Mouse (Mus musculus): Measurements from ENCODE around the gene Prox2.

Gene Prox2

DNA sequence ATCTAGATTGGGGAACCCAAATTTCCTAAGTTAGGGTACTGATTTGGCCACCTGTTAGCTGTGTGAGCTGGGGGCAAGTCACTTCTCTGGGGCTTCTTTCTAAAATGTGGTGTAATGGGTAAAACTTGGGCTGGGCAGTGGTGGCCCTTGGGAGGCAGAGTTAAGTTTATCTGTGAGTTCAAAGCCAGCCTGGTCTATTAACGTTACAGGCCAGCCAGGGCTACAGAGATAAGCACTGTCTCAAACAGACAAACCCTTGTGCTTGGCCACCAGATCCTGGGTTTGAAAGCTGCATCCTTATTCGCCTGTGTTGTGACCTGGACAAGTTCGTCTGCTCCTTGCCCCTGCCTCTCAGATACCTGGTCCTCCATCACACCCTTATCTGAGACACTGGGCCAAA lies 19.4 kb downstream of the Prox2 start:
- DNase-seq = no peak

DNA sequence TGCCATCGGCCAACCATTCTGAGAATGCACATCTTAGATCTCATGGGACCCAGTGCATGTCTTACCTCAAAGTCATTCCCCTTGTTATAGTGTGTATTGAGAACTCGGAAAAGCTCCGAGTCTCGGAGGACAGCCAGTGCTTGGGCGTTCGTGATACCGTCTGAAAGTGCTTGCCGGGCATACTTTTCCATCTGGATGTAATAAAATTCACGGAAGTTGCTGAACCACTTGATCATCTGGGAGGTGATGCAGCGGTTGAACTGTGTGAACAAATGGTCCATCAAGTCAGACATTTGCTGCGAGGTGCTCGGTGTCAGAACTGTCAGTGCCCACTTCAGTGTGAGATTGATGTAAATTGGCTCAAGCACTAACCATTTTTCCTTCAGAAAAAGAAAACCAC lies 22.7 kb downstream of the Prox2 start:
- DNase-seq = no peak

- DNase-seq = no peak
These were observed 25.6 kb downstream of the Prox2 start for GRCm38 (mm10) chr12:85084941-85085340.

GRCm38 (mm10) chr12:85084257-85084656 lies 26.3 kb downstream of the Prox2 start:
- no peak for DNase-seq

- no peak for DNase-seq
These were observed 33.5 kb downstream of the Prox2 start for GRCm38 (mm10) chr12:85077100-85077499.

- no peak for DNase-seq
These were observed 39.5 kb downstream of the Prox2 start for GRCm38 (mm10) chr12:85071043-85071442.

DNA sequence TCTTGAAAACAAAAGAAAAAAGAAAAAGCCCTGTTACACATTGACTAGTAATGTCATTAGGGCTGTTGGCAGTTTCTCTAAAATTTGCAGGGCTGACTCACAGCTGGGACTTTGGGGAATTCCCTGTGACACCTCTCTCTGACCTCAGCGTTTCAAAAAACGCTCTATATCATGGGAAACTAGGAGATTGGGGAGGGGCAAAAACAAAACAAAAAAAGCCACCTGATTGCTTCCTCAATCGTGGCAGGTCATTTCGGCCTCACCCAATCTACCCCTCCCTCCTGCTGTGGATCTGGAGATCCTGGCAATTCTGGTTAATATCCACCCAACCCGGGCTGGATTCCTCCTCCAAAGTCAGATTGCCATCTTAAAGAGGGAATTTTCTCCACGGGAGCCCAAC lies 59.3 kb downstream of the Prox2 start:
- no peak for DNase-seq
